Mouse (Mus musculus) embryonic facial prominence, embryonic 13.5 days (tissue): ENCODE data around the gene Ttpal. TPM values are rescaled to one million over a fixed set of nuclear protein-coding genes. Genes with fewer than 3 reads are reported as not detected.
"Not testable (repeated sequence)": the region's sequence is repeated elsewhere in the genome, so short reads cannot be mapped to it uniquely, and the experiment has no call there.

Experiments
- ATAC-seq: fragments of 200-750 bp; cut with Nextera tagmentation; 2 replicates; pipeline ENCODE4 v1.8.0; 2017; ENCODE audit warnings: low read depth; ENCODE audit not compliant: insufficient number of reproducible peaks, insufficient read depth, low FRiP score, low TSS enrichment
- H3K27ac ChIP-seq: fragments of 300-500 bp; sonication (generic); 2 replicates; pipeline ENCODE4 v1.5.1; 2015; ENCODE audit warnings: moderate library complexity, mild to moderate bottlenecking, inconsistent platforms
- H3K27me3 ChIP-seq: fragments of 300-500 bp; sonication (generic); 2 replicates; pipeline ENCODE4 v1.6.1; 2015; ENCODE audit warnings: mild to moderate bottlenecking, inconsistent platforms
- H3K36me3 ChIP-seq: fragments of 300-500 bp; sonication (generic); 2 replicates; pipeline ENCODE4 v1.6.1; 2015; ENCODE audit warnings: mild to moderate bottlenecking, inconsistent platforms
- H3K4me1 ChIP-seq: fragments of 300-500 bp; sonication (generic); 2 replicates; pipeline ENCODE4 v1.6.1; 2015; ENCODE audit warnings: inconsistent platforms
- H3K4me2 ChIP-seq: fragments of 300-500 bp; sonication (generic); 2 replicates; pipeline ENCODE4 v1.6.1; 2015; ENCODE audit warnings: moderate library complexity, mild to moderate bottlenecking, inconsistent platforms
- H3K4me3 ChIP-seq: fragments of 300-500 bp; sonication (generic); 2 replicates; pipeline ENCODE4 v1.5.1; 2015; ENCODE audit warnings: mild to moderate bottlenecking, inconsistent platforms
- H3K9ac ChIP-seq: fragments of 300-500 bp; sonication (generic); 2 replicates; pipeline ENCODE4 v1.6.1; 2015; ENCODE audit warnings: mild to moderate bottlenecking, inconsistent platforms
- H3K9me3 ChIP-seq: fragments of 300-500 bp; sonication (generic); 2 replicates; pipeline ENCODE4 v1.6.1; 2016; ENCODE audit warnings: inconsistent platforms
- WGBS: fragments of 180-500 bp; shearing (Covaris S2); methylation state at CpG from one replicate; pipeline ENCODE4 v1.1.7; 2015; ENCODE audit warnings: mixed read lengths; 5-methylcytosine and 5-hydroxymethylcytosine counted together
- polyA plus RNA-seq: library from polyadenylated mRNA; unstranded; fragments of >200 nt; fragmentation: Nextera tagmentation; extraction: Ambion mirVana; gene quantifications from 2 replicates; pipeline ENCODE4 v1.2.1, GENCODE M21; 2015

Gene Ttpal
- polyA plus RNA-seq, 1 experiment from 2014 or later = 41.4 TPM

GRCm38 (mm10) chr2:163637655-163638266 is 35.6 kb downstream of the Ttpal start:
- no peak overlapping the region for H3K27ac ChIP-seq
- H3K27me3 ChIP-seq = no peaks in the 10 kb centered on the region
- no peak overlapping the region for H3K4me2 ChIP-seq
- no peak overlapping the region for H3K4me3 ChIP-seq
- peaks cover 6% of the 10 kb centered on the region for H3K4me1 ChIP-seq
- no peak for ATAC-seq
- peaks cover 35% of the 10 kb centered on the region for H3K36me3 ChIP-seq
- H3K9ac ChIP-seq = no peak overlapping the region
- H3K9me3 ChIP-seq = no peaks in the 10 kb centered on the region
- WGBS = 68% methylated on average over 5 of the region's 5 CpGs

- no peak overlapping the region for H3K4me2 ChIP-seq
- no peak overlapping the region for H3K27ac ChIP-seq
- no peak for ATAC-seq
- H3K4me3 ChIP-seq = no peak overlapping the region
- peaks cover 19% of the 10 kb centered on the region for H3K36me3 ChIP-seq
- H3K4me1 ChIP-seq = peaks cover 21% of the 10 kb centered on the region
- no peak overlapping the region for H3K9ac ChIP-seq
- H3K27me3 ChIP-seq = no peaks in the 10 kb centered on the region
- H3K9me3 ChIP-seq = no peaks in the 10 kb centered on the region
- 81% methylated on average over 3 of the region's 3 CpGs for WGBS
These were observed 38.4 kb downstream of the Ttpal start for GRCm38 (mm10) chr2:163640493-163640892.

- Histone ChIP-seq H3K36me3 (peaks cover 12% of the 10 kb centered on the region; the same call in 1 of the 2 replicates), H3K4me3 (no peak overlapping the region), H3K4me2 (0 out of 2 replicates have a peak overlapping the region, but pooled peaks have one; percentile 2), H3K27me3 (no peaks in the 10 kb centered on the region), H3K27ac (no peak overlapping the region), H3K4me1 (peaks cover 22% of the 10 kb centered on the region), H3K9ac (0 out of 2 replicates have a peak overlapping the region, but pooled peaks have one; percentile 27), H3K9me3 (no peaks in the 10 kb centered on the region)
- no peak for ATAC-seq
- 81% methylated on average over 3 of the region's 3 CpGs for WGBS
These were observed 39.6 kb downstream of the Ttpal start for GRCm38 (mm10) chr2:163641681-163642080.

GRCm38 (mm10) chr2:163642685-163643575 is 40.8 kb downstream of the Ttpal start:
- Histone ChIP-seq H3K27me3 (no peaks in the 10 kb centered on the region), H3K9me3 (no peaks in the 10 kb centered on the region), H3K9ac (no peak overlapping the region), H3K4me3 (peak overlapping the region; percentile 91; the same call in 1 of the 2 replicates), H3K4me1 (peaks cover 22% of the 10 kb centered on the region), H3K4me2 (peak overlapping the region; percentile 64), H3K36me3 (peaks cover 11% of the 10 kb centered on the region; the same call in 1 of the 2 replicates), H3K27ac (no peak overlapping the region)
- ATAC-seq = no peak
- 87% methylated on average over 30 of the region's 30 CpGs for WGBS

DNA sequence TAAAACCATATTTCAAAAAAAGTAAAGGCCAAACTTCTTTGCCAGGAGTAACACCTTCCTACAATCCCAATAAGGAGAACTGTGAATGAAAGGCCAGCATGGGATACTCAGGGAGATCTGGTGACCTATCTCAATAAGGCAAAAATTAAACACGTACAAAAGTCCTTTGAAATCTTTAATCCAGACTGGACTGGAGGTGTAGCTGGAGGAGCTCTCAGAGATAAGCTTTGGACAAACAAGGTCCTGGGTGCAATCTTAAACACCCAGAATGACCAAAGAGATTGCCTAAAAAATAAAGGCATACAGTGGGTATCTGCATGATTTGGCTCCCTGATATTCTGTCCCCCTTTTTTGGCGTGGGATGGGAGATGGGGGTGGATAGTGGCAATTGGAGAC is 41.5 kb downstream of the Ttpal start:
- H3K4me1 ChIP-seq = peaks cover 22% of the 10 kb centered on the region
- WGBS = 79% methylated on average over 2 of the region's 2 CpGs
- H3K36me3 ChIP-seq = peaks cover 8% of the 10 kb centered on the region; the same call in 1 of the 2 replicates
- peak overlapping the region; percentile 64 for H3K4me2 ChIP-seq
- no peaks in the 10 kb centered on the region for H3K27me3 ChIP-seq
- H3K9me3 ChIP-seq = no peaks in the 10 kb centered on the region
- H3K9ac ChIP-seq = peak overlapping the region; percentile 89
- no peak for ATAC-seq
- H3K27ac ChIP-seq = peak overlapping the region; percentile 98; the same call in 1 of the 2 replicates
- H3K4me3 ChIP-seq = peak overlapping the region; percentile 91

GRCm38 (mm10) chr2:163644047-163644446 is 41.9 kb downstream of the Ttpal start:
- H3K36me3 ChIP-seq = 0 out of 2 replicates have a peak, but pooled peaks cover 5% of the 10 kb centered on the region
- peak overlapping the region; percentile 89 for H3K9ac ChIP-seq
- H3K27ac ChIP-seq = peak overlapping the region; percentile 98
- H3K4me3 ChIP-seq = peak overlapping the region; percentile 91
- H3K4me1 ChIP-seq = peaks cover 22% of the 10 kb centered on the region
- H3K9me3 ChIP-seq = no peaks in the 10 kb centered on the region
- peak overlapping the region; percentile 64 for H3K4me2 ChIP-seq
- WGBS = 8% methylated on average over 4 of the region's 4 CpGs
- H3K27me3 ChIP-seq = no peaks in the 10 kb centered on the region
- no peak for ATAC-seq

DNA sequence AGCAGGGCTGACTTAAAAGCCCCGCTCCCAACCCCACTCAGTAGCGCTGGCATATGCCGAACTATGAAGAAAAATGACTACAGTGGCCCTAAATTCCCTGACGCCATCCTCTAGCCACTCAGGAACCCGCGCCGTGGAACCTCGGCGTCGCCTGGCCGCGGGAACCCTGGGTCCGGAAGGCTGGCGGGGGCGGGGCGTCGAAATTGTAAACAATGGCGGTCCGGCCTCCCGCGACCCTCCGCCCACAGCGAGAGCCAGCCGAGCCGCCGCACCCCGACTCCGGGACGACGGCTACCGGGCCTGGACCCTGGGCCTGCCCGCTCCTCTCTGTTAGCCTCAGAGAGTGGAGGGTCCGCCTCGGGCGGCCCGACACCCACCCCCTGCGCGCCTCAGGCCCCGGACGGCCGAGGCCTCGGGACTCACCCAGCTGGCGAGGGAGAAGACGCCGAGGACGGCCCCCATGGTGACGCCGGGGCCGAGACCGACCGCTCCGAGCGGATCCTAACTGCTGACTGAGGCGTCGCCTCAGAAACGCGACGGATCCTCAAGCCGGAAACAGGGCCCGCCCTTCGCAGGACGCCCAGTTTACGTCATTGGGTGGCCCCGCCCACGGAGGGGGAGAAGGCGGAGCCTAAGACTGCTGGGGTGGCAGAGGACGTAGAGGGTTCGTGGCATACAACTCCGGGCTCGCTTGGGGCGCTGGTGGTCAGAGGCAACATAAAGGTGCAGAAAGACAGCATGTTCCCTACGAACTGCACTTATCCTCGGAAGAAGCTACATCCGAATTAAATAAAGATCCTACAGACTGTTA is 42.7 kb downstream of the Ttpal start, which contains the start of gene Serinc3:
Gene Serinc3, minus strand, starts transcription at position 557 of the 811 bp plus-strand sequence.
- peak; percentile 93 for ATAC-seq
- peak within 1 kb of the TSS; percentile 91 for H3K4me3 ChIP-seq
- WGBS = under 1% methylated on average over 74 of the region's 74 CpGs

GRCm38 (mm10) chr2:163645700-163646460 is 43.8 kb downstream of the Ttpal start:
- Histone ChIP-seq H3K27ac (peak overlapping the region; percentile 98), H3K4me1 (peaks cover 22% of the 10 kb centered on the region), H3K9ac (0 out of 2 replicates have a peak overlapping the region, but pooled peaks have one; percentile 89), H3K4me3 (no peak overlapping the region), H3K4me2 (peak overlapping the region; percentile 64; the same call in 1 of the 2 replicates), H3K27me3 (no peaks in the 10 kb centered on the region), H3K9me3 (0 out of 2 replicates have a peak, but pooled peaks cover 5% of the 10 kb centered on the region), H3K36me3 (no peaks in the 10 kb centered on the region)
- ATAC-seq = no peak
- 78% methylated on average over 11 of the region's 11 CpGs for WGBS

More for the DNA sequence above, 42.7 kb downstream of the Ttpal start, which contains the start of gene Serinc3:
- Histone ChIP-seq H3K27me3 (no peaks in the 10 kb centered on the region), H3K27ac (peak within 1 kb of the TSS; percentile 98), H3K9me3 (no peaks in the 10 kb centered on the region), H3K36me3 (0 out of 2 replicates have a peak, but pooled peaks cover 5% of the 10 kb centered on the region), H3K4me1 (peaks cover 22% of the 10 kb centered on the region), H3K4me2 (peak within 1 kb of the TSS; percentile 64), H3K9ac (peak within 1 kb of the TSS; percentile 89)

DNA sequence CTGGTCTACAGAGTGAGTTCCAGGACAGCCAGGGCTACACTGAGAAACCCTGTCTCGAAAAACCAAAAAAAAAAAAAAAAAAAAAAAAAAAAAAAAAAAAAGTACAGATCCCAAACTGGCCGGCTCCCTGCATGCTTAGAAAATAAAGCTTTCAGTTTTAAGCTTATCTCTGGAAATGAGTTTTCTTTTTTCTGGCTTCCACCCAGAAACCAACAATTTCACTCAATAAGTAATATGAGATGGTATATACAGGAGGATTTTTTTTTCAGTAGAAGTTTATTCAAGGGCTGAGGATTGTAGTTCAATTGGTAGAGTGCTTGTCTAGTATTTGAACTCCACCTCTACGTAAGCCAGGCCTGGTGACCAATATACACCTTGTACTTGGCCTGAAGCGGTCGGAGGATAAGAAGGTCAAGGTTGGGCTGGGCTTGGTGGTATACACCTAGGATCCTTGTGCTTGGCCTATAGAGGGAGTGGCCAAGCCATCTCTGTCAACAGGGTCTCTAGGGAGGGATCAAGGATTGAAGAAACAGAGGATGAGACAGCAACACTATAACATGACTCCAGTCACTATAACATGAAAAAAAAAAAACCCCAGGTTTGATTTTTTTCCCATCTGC is 44.5 kb downstream of the Ttpal start:
- Histone ChIP-seq H3K9ac (no peak overlapping the region), H3K36me3 (no peaks in the 10 kb centered on the region)
- WGBS = 89% methylated on average over 5 of the region's 5 CpGs

DNA sequence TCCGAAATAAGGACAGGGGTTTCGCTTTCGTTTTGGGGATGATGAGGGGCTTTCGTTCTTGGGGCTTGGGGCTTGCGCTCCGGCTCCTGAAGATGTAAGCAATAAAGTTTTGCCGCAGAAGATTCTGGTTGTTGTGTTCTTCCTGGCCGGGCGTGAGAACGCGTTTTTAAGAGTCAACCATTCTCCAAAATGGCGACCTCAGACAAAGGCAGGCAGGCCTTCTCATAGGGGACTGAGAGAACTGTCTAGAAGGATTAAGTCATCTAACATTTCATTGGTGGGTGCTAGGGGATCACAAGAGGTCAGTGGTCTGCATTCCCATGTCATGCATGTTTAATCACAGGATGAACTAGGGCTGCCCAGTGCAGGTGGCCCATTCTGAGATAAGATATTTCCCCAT is 53.6 kb downstream of the Ttpal start:
- H3K36me3 ChIP-seq, ATAC-seq, H3K9me3 ChIP-seq, H3K4me2 ChIP-seq, H3K27ac ChIP-seq, H3K27me3 ChIP-seq, H3K4me3 ChIP-seq, H3K9ac ChIP-seq, H3K4me1 ChIP-seq: not testable (repeated sequence)
- 95% methylated on average over 9 of the region's 12 CpGs for WGBS

More for the DNA sequence above, 44.5 kb downstream of the Ttpal start:
- Histone ChIP-seq H3K4me3 (no peak overlapping the region), H3K27ac (no peak overlapping the region), H3K4me1 (peaks cover 22% of the 10 kb centered on the region), H3K27me3 (no peaks in the 10 kb centered on the region), H3K4me2 (no peak overlapping the region), H3K9me3 (peaks cover 5% of the 10 kb centered on the region; the same call in 1 of the 2 replicates)
- no peak for ATAC-seq
